23 mouse cellular contexts compared by ENCODE assay signal in genomic region chr12:60214002-60214401, GRCm38 (mm10).
DNase-seq lines count a peak whose midpoint lies in the region; ATAC-seq and TF ChIP-seq lines count a peak whose summit lies in the region.
"Had no signal": no experiment of that assay in that cellular context is flagged by ENCODE, and none has a peak within 500 bp of the region (broad histone marks: within the 10 kb centered on the region; RNA-seq: fewer than 3 reads in every experiment).

No protein-coding gene starts in this region.

- no peak for ATAC-seq in lung, postnatal 0 days
- ATAC-seq: activated CD4-positive, CD25-positive, alpha-beta regulatory T cell, adult 4 months; forebrain, embryonic 14.5 days; forebrain, embryonic 16.5 days; Patski had no signal

- H3K9ac ChIP-seq in lung, postnatal 0 days (replicated peaks; ENCODE audit: low read depth): no peak overlapping the region
- H3K9ac ChIP-seq: embryonic facial prominence, embryonic 12.5 days; forebrain, embryonic 12.5 days had no signal

- H3K27me3 ChIP-seq in lung, postnatal 0 days (replicated peaks; ENCODE audit: insufficient read depth, low read length): no peaks in the 10 kb centered on the region
- no peaks in the 10 kb centered on the region for H3K27me3 ChIP-seq in myocyte (ENCODE audit: control insufficient read depth, insufficient read depth, insufficient read length)
- H3K27me3 ChIP-seq: embryonic facial prominence, embryonic 12.5 days; forebrain, embryonic 12.5 days; Patski had no signal

- TF ChIP-seq CTCF in lung, postnatal 0 days (IDR thresholded peaks at IDR 0.05): no peak

- H3K9me3 ChIP-seq in lung, postnatal 0 days (ENCODE audit: low read length): no peaks in the 10 kb centered on the region
- H3K9me3 ChIP-seq: embryonic facial prominence, embryonic 10.5 days; embryonic facial prominence, embryonic 12.5 days; forebrain, embryonic 10.5 days; forebrain, embryonic 12.5 days had no signal

- TF ChIP-seq POLR2A in myocyte (IDR thresholded peaks at IDR 0.05; ENCODE audit: insufficient read length, low read depth): no peak

- no peak overlapping the region for H3K4me2 ChIP-seq in lung, postnatal 0 days (replicated peaks; ENCODE audit: low read depth, low read length)
- H3K4me2 ChIP-seq in myocyte (ENCODE audit: low read depth): no peak overlapping the region
- H3K4me2 ChIP-seq: embryonic facial prominence, embryonic 12.5 days; forebrain, embryonic 12.5 days had no signal

- TF ChIP-seq EP300 in lung, postnatal 0 days (IDR thresholded peaks at IDR 0.05): no peak

- DNase-seq in lung, postnatal 0 days (ENCODE audit: low spot score): peak; percentile 5
- DNase-seq in lung, postnatal 10 days: no peak
- DNase-seq in brain, adult 2 months (ENCODE audit: low read depth, low spot score): peak; percentile 7
- DNase-seq in layer of hippocampus, adult 8-10 months (ENCODE audit: low spot score in 2 of 2): no peak
- DNase-seq in testis, postnatal 10 days (ENCODE audit: low spot score): no peak
- DNase-seq: adrenal gland, adult 8-10 months; adrenal gland, postnatal 14 days; adrenal gland, postnatal 36 days; cerebellum, adult 11 months; cerebellum, adult 18-20 months; cerebellum, adult 8-10 months; cerebellum, adult 9-11 months; cerebellum, postnatal 14 days; cerebellum, postnatal 36 days had no signal

- no peak overlapping the region for H3K4me3 ChIP-seq in lung, postnatal 0 days (ENCODE audit: low read depth, low read length)
- H3K4me3 ChIP-seq in myocyte: no peak overlapping the region
- H3K4me3 ChIP-seq: embryonic facial prominence, embryonic 10.5 days; embryonic facial prominence, embryonic 12.5 days; forebrain, embryonic 10.5 days; forebrain, embryonic 12.5 days had no signal

- H3K79me2 ChIP-seq in myocyte (ENCODE audit: control insufficient read depth, insufficient read depth): no peaks in the 10 kb centered on the region

- H3ac ChIP-seq in myocyte (ENCODE audit: control insufficient read depth, insufficient read length): no peak overlapping the region

- 43% methylated on average over 3 of the region's 3 CpGs for WGBS in lung, postnatal 0 days

- H3K27ac ChIP-seq in lung, postnatal 0 days (ENCODE audit: low read length): no peak overlapping the region
- H3K27ac ChIP-seq: embryonic facial prominence, embryonic 10.5 days; embryonic facial prominence, embryonic 12.5 days; forebrain, embryonic 10.5 days; forebrain, embryonic 12.5 days had no signal

- H3K4me1 ChIP-seq in lung, postnatal 0 days (ENCODE audit: insufficient read depth, low read depth, low read length): no peaks in the 10 kb centered on the region
- H3K4me1 ChIP-seq: embryonic facial prominence, embryonic 10.5 days; embryonic facial prominence, embryonic 12.5 days; forebrain, embryonic 10.5 days; forebrain, embryonic 12.5 days had no signal

- no peaks in the 10 kb centered on the region for H3K36me3 ChIP-seq in lung, postnatal 0 days (ENCODE audit: insufficient read depth, low read length)
- no peaks in the 10 kb centered on the region for H3K36me3 ChIP-seq in myocyte (ENCODE audit: control insufficient read depth, insufficient read depth)
- H3K36me3 ChIP-seq: embryonic facial prominence, embryonic 10.5 days; embryonic facial prominence, embryonic 12.5 days; forebrain, embryonic 10.5 days; forebrain, embryonic 12.5 days had no signal

TF ChIP-seq in myocyte, 11 proteins besides CTCF, POLR2A, EP300 and RAD21:
- TF ChIP-seq CEBPB (IDR thresholded peaks at IDR 0.05; ENCODE audit: insufficient read depth, poor library complexity, severe bottlenecking) (0 out of 2 replicates have a peak, but pooled peaks have one; percentile 57), E2F4 (IDR thresholded peaks at IDR 0.05; ENCODE audit: insufficient read depth) (no peak), TCF3 (IDR thresholded peaks at IDR 0.05; ENCODE audit: insufficient read length, low read depth) (no peak), MYOG (IDR thresholded peaks at IDR 0.05; ENCODE audit: control insufficient read depth in 1 of 3, insufficient read depth in 1 of 3, insufficient read length in 2 of 3, low read depth in 2 of 3) (no peak)

Comparison
In these comparisons a context has a peak if more than half of its experiments do, and no peak if none do; other contexts are left out.
1. DNase-seq: peak in lung, postnatal 0 days (single experiment) and brain, adult 2 months (single experiment); none in lung, postnatal 10 days (single experiment), layer of hippocampus, adult 8-10 months (0 of 2) and testis, postnatal 10 days (single experiment).